Mouse (Mus musculus): ENCODE measurements around the gene Il17ra.

GRCm38 (mm10) chr6:120469770-120470169 is 6.7 kb downstream of the Il17ra start:
- TF ChIP-seq CTCF (conservative IDR thresholded peaks at IDR 0.05; ENCODE audit: low read length) (no peak), POU5F1 (IDR thresholded peaks at IDR 0.05; ENCODE audit: borderline replicate concordance, low read length) (no peak)
